Mouse (Mus musculus) erythroblast, embryonic 14.5 days (primary cell): ENCODE data around the gene Crybb2.

Experiments used
- GATA1 ChIP-seq: IDR thresholded peaks from 2 replicates; pipeline ENCODE4 v1.6.1; 2012; ENCODE audit warnings: low read length, inconsistent platforms, mixed read lengths
- TAL1 ChIP-seq: IDR thresholded peaks from 3 replicates; pipeline ENCODE4 v1.6.1; 2012; ENCODE audit warnings: low read length, inconsistent platforms, mixed read lengths

- no peak for TF ChIP-seq GATA1
- TF ChIP-seq TAL1 = no peak
Measured at GRCm38 (mm10) chr5:113008496-113008895, 61.4 kb downstream of the Crybb2 start.
